Mouse (Mus musculus) left cerebral cortex, adult 8-10 months (tissue): ENCODE data around the gene Rgs14. TPM values are rescaled to one million over a fixed set of nuclear protein-coding genes. Genes with fewer than 3 reads are reported as not detected.

Experiments
- total RNA-seq, 4 experiments: library from RNA; stranded (reverse); gene quantifications; 2 replicates each; pipeline ENCODE4 v1.2.4; 2022

Rgs14 gene
- total RNA-seq, 4 experiments from 2014 or later, result 54.2 to 59.0 (median 55.0) TPM

Other genes with a start within 250 kb of the Rgs14 start
- not detected for gene Gm17617, start 236.2 kb upstream of the Rgs14 start, total RNA-seq
- under 1 TPM; 0.21 to 0.70 (median 0.58) TPM for gene Fgfr4, start 217.1 kb upstream of the Rgs14 start, total RNA-seq
- 100 to 1,000 TPM; 108 to 137 (median 123) TPM for gene Nsd1, start 159.9 kb upstream of the Rgs14 start, total RNA-seq
- 100 to 1,000 TPM; 163 to 176 (median 166) TPM for gene Prelid1, start 49.2 kb upstream of the Rgs14 start, total RNA-seq
- gene Rab24, start 47.8 kb upstream of the Rgs14 start, total RNA-seq, result 10 to 100 TPM; 74.1 to 86.1 (median 81.0) TPM
- gene Mxd3, start 39.9 kb upstream of the Rgs14 start, total RNA-seq, result 1 to 10 TPM in 2 of 4 experiments, under 1 TPM in 2; 0.65 to 1.6 (median 0.97) TPM
- gene Lman2, start 6.9 kb upstream of the Rgs14 start, total RNA-seq, result 10 to 100 TPM; 47.2 to 56.7 (median 49.1) TPM
- gene Slc34a1, start 28.5 kb downstream of the Rgs14 start, total RNA-seq, result under 1 TPM in 2 of 4 experiments, not detected in 2; 0.16 to 0.17 TPM
- gene Pfn3, start 45.5 kb downstream of the Rgs14 start, total RNA-seq, result not detected
- gene F12, start 57.1 kb downstream of the Rgs14 start, total RNA-seq, result under 1 TPM; 0.39 to 0.98 (median 0.75) TPM
- 10 to 100 TPM; 60.0 to 65.3 (median 61.9) TPM for gene Grk6, start 75.3 kb downstream of the Rgs14 start, total RNA-seq
- 10 to 100 TPM; 50.8 to 62.7 (median 59.7) TPM for gene Prr7, start 94.5 kb downstream of the Rgs14 start, total RNA-seq
- 100 to 1,000 TPM; 216 to 253 (median 234) TPM for gene Dbn1, start 118.4 kb downstream of the Rgs14 start, total RNA-seq
- gene Pdlim7, start 143.9 kb downstream of the Rgs14 start, total RNA-seq, result 10 to 100 TPM; 78.3 to 93.8 (median 85.9) TPM
- 1 to 10 TPM; 3.7 to 6.3 (median 5.2) TPM for gene Dok3, start 159.6 kb downstream of the Rgs14 start, total RNA-seq
- gene Ddx41, start 166.9 kb downstream of the Rgs14 start, total RNA-seq, result 10 to 100 TPM; 44.5 to 55.2 (median 48.2) TPM
- gene Fam193b, start 201.4 kb downstream of the Rgs14 start, total RNA-seq, result 10 to 100 TPM; 73.2 to 80.1 (median 73.8) TPM
- gene Tmed9, start 204.0 kb downstream of the Rgs14 start, total RNA-seq, result 100 to 1,000 TPM; 125 to 136 (median 132) TPM
- 10 to 100 TPM; 24.5 to 26.2 (median 25.5) TPM for gene B4galt7, start 230.2 kb downstream of the Rgs14 start, total RNA-seq